Mouse (Mus musculus) liver, postnatal 0 days (tissue): Measurements from ENCODE around the gene Fam192a.

Experiments used
- CTCF ChIP-seq: sonication (generic); IDR thresholded peaks from 2 replicates; pipeline ENCODE4 v1.5.1; 2016; ENCODE audit warnings: antibody characterized with exemption, low read depth
- EP300 ChIP-seq: IDR thresholded peaks from 2 replicates; pipeline ENCODE4 v1.6.1; 2016; ENCODE audit warnings: antibody characterized with exemption, low read depth, mild to moderate bottlenecking

- no peak for TF ChIP-seq CTCF
- TF ChIP-seq EP300: no peak
Observed at GRCm38 (mm10) chr8:94561256-94561655, 40.5 kb downstream of the Fam192a start.
